Mouse (Mus musculus) spleen, postnatal 4 days (tissue): Measurements from ENCODE around the gene Rspo3.

Experiments
- DNase-seq, 2 experiments: peaks; one replicate each; pipeline ENCODE4 v3.0.0; 2022; ENCODE audit warnings: low spot score in 2 of 2

Rspo3 gene

GRCm38 (mm10) chr10:29441297-29441696, 94.4 kb downstream of the Rspo3 start:
- DNase-seq = no peak

- no peak for DNase-seq
Measured at GRCm38 (mm10) chr10:29432935-29433453, 102.7 kb downstream of the Rspo3 start.

GRCm38 (mm10) chr10:29426660-29427059, 109.0 kb downstream of the Rspo3 start:
- DNase-seq = no peak

- no peak for DNase-seq
Measured at GRCm38 (mm10) chr10:29424571-29424970, 111.1 kb downstream of the Rspo3 start.

GRCm38 (mm10) chr10:29414361-29414760, 121.3 kb downstream of the Rspo3 start:
- no peak for DNase-seq

- no peak for DNase-seq
Measured at GRCm38 (mm10) chr10:29402656-29403268, 132.9 kb downstream of the Rspo3 start.
